Mouse (Mus musculus) heart, postnatal 10 days (tissue): Measurements from ENCODE around the gene Ap1b1. TPM values are rescaled to one million over a fixed set of nuclear protein-coding genes. Genes with fewer than 3 reads are reported as not detected.

Experiments used
- microRNA-seq, 2 experiments: library from miRNA; unstranded; fragments of <30 nt; microRNA quantifications; one replicate each; pipeline ENCODE4 v1.2.0; 2022
- total RNA-seq, 2 experiments: library from RNA; stranded (reverse); gene quantifications; 2 replicates each; pipeline ENCODE4 v1.2.3; 2021

Ap1b1 gene
- total RNA-seq, 2 experiments from 2014 or later, result 46.8 to 50.9 TPM

Small RNA genes within 50 kb of the gene (microRNA-seq; reads per million reads assigned to microRNA genes)
- 0 to 0.24 reads per million in 2 experiments for gene Gm47296

Other genes with a start within 250 kb of the Ap1b1 start
- gene Cabp7, start 240.0 kb upstream of the Ap1b1 start, total RNA-seq, result not detected
- gene Nf2, start 137.3 kb upstream of the Ap1b1 start, total RNA-seq, result 100 to 1,000 TPM in 1 of 2 experiments, 10 to 100 TPM in 1; 97.2 to 100 TPM
- 1 to 10 TPM; 2.5 to 2.6 TPM for gene Nipsnap1, start 112.9 kb upstream of the Ap1b1 start, total RNA-seq
- 10 to 100 TPM; 19.7 to 21.5 TPM for gene Thoc5, start 91.5 kb upstream of the Ap1b1 start, total RNA-seq
- gene Nefh, start 38.8 kb upstream of the Ap1b1 start, total RNA-seq, result under 1 TPM in 1 of 2 experiments, not detected in 1; 0.07 TPM
- gene Rasl10a, start 71.3 kb downstream of the Ap1b1 start, total RNA-seq, result 1 to 10 TPM in 1 of 2 experiments, under 1 TPM in 1; 0.69 to 1.9 TPM
- 10 to 100 TPM; 20.9 to 21.6 TPM for gene Gas2l1, start 78.5 kb downstream of the Ap1b1 start, total RNA-seq
- gene Rhbdd3, start 112.1 kb downstream of the Ap1b1 start, total RNA-seq, result 10 to 100 TPM; 19.7 to 19.9 TPM
- gene Ewsr1, start 112.4 kb downstream of the Ap1b1 start, total RNA-seq, result 100 to 1,000 TPM; 167 to 175 TPM
- 1 to 10 TPM; 4.7 to 5.1 TPM for gene Emid1, start 165.4 kb downstream of the Ap1b1 start, total RNA-seq